Mouse (Mus musculus): ENCODE results near the gene Eif2ak4.

- TF ChIP-seq CTCF (IDR thresholded peaks at IDR 0.05; ENCODE audit: low read depth, low read length) (no peak), TAL1 (conservative IDR thresholded peaks at IDR 0.05; ENCODE audit: low read depth, low read length) (no peak), GATA2 (IDR thresholded peaks at IDR 0.05; ENCODE audit: borderline replicate concordance, low read depth, low read length) (no peak), GATA1 (IDR thresholded peaks at IDR 0.05; ENCODE audit: borderline replicate concordance, low read length) (no peak)
Measured at GRCm38 (mm10) chr2:118401834-118402727, 13.7 kb downstream of the Eif2ak4 start.

Data from G1E (cell line).